Mouse (Mus musculus) monocyte, adult 5-6 weeks (primary cell): Measurements from ENCODE around the gene Npsr1. TPM values are rescaled to one million over a fixed set of nuclear protein-coding genes. Genes with fewer than 3 reads are reported as not detected.

Experiments used
- ATAC-seq: fragments of 153-309, 156-312 bp; replicated peaks from 2 replicates; pipeline ENCODE4 v1.8.0; 2017; ENCODE audit warnings: mild to moderate bottlenecking; ENCODE audit not compliant: low TSS enrichment, insufficient number of reproducible peaks, severe bottlenecking, poor library complexity, low FRiP score
- total RNA-seq: library from RNA; stranded (forward); fragments of 200-1000, 200-491, 200-594 nt; gene quantifications from 3 replicates; pipeline ENCODE4 v1.2.3, GENCODE M21; 2017

Npsr1 gene
- total RNA-seq, 1 experiment from 2014 or later: not detected

DNA sequence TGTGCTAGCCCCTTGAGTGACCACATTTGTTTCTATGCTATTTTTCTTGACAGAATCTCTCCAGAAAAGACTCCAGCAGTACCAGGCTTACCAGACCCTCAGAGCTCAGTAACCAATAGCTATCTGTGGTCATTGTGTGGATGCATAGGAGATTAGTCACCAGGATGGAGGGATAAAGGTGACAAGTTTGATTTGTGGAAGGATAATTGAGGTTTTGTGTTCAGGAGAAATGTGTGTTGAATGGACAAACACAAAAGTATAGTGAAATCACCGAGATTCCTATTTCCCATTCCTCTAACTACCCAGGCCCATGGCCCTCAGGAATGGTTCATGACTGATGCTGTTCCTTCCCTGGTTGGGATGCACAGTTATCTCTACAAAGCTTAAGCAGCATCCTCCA, 100.5 kb downstream of the Npsr1 start:
- no peak for ATAC-seq

DNA sequence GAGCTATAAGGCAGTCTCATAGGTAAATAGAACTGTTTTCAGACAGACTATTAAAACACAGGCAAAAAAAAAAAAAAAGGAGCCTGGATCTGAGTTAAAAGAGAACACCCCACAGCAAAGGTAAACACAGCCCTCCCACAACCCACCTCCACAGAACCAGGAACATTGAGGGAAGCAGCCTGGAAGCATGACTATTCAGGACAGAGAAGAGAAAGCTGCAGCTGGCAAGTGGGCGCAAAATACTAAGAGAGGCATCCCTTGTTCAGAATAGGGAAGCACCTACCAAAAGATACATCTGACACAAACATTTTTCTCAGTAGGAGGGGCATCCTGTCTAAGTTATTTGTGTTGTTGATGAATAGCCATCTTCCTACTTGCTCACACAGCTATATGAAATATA, 113.8 kb downstream of the Npsr1 start:
- ATAC-seq: no peak

DNA sequence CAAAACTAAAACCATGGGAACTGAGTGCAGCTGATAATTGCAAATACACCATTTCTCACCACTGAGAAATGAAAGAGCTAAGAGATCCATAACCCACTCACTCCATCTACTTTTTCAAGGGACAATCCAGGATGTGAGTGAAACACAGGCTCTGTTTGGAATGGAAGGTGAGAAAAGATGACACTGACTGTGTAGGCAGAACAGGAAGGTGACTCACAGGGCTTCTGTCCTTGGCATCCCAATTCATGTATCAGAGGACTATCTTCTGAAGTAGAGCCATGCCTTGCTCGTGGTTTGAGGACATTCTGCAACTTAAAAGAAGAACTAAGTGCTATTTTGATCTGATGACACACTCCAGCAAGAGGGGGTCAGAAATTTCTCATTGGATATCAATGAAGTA, 119.9 kb downstream of the Npsr1 start:
- ATAC-seq: no peak

DNA sequence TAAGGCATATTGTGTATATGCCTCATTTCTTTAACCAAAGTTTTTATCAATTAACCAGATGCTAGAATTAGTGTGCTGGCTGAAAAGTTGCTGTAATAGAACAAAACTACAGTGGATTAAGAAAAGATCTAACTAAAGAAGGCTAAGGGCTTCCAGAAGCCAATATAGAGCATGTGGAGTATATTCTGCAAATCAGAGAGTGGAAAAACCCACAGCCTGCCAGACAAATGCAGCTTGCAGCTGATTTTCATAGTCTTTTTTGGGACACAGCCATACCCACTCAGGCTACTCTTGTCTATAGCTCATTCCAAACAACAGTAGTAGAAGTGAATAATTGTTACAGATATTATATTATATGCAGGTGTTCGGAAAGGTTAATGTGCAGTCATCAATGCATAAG, 138.7 kb downstream of the Npsr1 start:
- no peak for ATAC-seq

DNA sequence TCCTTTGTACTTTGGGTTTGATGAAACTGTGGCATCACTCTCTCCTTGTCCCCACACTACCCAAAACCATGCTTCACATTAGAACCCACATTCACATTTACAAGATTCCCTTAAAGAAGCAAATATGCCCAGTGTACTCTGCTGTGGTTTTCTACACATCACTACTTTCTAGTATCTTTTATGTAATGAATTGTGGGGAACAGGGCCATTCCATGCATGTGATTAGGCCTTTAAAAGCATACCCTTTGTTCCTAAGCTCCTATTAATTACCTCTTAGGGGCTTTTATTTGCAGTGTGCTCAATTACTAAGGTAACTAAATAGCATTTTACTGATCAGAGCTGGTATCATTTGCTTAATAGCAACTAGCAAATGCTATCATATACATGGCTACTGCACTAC, 149.8 kb downstream of the Npsr1 start:
- no peak for ATAC-seq

DNA sequence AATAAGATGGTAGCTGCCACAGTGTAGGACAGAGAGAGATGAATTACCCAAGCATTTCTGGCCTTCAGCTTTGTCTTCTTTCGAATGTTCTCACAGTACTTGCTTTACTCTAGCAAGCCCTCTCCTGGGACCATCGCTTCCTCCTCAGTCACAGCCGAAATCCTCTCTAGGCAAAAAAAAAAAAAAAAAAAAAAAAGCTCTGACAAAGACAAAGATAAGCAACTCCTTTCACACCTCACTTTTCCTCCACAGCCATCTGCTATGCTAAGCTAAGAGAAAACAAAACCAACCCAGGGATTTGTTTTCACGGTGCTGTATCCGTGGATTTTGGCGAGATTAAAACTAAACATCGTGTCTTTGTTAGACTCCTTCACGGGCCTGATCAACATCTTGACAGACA, 156.4 kb downstream of the Npsr1 start:
- ATAC-seq: no peak

GRCm38 (mm10) chr9:24280498-24281287, 182.9 kb downstream of the Npsr1 start:
- no peak for ATAC-seq

GRCm38 (mm10) chr9:24282617-24283016, 184.8 kb downstream of the Npsr1 start:
- ATAC-seq: no peak

- ATAC-seq: no peak
These were observed 185.3 kb downstream of the Npsr1 start for GRCm38 (mm10) chr9:24283071-24283470.

- no peak for ATAC-seq
These were observed 185.7 kb downstream of the Npsr1 start for GRCm38 (mm10) chr9:24283536-24283935.

DNA sequence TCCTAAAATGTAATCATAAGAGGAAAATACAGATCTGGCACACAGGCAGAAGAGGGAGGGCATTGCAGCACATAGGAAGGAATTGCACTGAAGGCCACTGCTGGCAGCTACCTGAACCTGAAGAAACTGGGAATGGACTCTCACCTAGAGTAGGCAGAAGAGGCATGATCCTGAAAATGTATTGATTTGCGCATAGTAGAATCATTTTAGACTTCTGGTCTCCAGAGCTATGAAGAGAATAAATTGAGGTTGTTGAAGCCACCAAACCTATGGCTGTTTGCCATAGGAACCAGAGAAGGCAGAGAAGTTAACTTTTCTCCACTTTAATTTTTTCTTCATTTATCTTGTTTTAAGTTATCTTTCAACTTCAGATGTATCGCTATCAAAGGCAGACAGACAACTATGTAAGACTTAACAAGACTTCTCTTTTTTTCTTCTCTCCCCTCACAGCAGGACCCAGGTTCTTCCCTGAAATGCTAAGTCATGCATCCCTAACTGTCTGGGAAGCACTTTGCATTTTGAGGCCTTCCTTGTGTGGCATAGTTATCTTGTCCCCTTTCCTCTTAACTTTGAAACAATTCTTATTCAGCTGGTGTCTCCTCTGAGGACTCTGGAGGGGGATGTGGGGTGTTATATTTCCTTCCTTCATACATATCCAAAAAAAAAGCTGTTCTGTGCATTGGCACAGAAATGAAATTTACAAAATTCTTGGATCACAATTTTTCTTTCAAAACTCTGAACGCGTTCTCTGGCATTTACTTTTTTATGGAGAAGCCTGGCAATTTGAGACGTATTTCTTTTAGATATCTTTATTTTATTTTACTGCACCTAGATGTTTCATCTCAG, 186.7 kb downstream of the Npsr1 start:
- no peak for ATAC-seq

DNA sequence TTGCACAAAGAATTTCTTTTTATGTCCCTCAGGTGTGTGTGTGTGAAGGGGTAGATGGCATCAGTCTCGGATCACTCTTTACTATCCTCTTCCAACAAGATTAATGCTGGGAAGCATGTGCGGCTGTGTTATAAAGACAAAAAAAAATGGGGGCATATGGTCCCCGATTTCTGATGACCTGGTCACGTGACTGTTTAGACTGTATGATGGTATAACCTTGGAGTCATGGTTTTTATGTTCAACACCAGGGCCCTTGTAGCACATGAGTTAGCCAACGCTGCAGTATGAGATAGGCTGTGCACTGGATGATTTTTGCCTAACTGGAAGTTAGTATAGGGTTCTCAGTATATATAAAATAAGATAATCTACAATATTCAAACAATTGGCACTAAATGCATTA, 187.6 kb downstream of the Npsr1 start:
- no peak for ATAC-seq

DNA sequence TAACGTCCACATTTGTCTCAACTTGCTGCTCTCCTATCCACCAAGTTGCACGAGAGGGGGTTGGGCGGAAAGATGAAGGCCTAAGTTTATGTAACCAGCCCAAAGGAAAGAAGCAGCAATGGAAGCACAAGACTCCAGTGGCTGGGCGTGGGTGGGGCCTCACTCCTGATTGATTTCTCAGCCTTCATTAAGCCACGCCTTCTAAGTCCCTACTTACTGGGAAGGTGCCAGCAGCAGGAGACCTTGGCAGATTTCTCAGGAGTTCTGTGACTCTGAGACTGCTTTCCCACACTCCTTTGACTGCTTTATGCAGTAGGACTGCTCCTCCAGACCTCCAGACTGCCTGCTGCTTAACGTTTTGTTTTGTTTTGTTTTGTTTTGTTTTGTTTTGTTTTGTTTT, 193.6 kb downstream of the Npsr1 start:
- ATAC-seq: no peak

DNA sequence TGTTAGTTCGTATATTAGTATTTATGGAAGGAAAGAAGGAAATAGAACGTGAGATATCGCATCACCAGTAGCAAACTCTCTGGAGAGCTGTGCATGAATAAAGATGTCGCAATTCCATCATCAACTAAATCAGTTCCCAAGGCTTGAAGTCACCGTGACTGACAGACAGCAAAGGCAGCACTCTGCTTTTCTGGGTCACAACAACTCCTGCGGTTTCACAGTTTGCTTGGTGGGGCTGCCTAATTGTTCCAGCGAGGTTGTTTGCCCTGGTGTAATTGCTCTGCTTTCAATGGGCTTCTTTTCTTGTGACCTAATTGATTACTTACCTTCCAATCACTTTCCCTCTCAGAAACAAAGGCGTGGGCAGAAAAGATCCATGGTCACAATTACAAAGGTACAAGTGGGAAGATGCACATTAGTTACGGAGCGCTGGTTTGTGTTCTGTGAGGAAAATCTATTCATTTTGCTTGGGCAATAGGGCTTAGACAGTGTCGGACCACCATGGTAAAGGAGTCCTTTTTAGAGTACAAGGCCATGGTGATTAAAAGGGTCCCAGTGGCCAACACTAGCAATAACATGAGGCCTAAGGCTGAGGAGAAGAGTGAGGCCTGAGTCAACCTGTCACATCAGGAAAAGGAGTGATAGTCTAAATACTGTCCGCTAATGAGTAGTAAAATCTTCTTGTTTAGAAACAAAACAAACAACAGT, 195.6 kb downstream of the Npsr1 start:
- no peak for ATAC-seq

- ATAC-seq: no peak
These were observed 205.1 kb downstream of the Npsr1 start for GRCm38 (mm10) chr9:24302906-24303305.

DNA sequence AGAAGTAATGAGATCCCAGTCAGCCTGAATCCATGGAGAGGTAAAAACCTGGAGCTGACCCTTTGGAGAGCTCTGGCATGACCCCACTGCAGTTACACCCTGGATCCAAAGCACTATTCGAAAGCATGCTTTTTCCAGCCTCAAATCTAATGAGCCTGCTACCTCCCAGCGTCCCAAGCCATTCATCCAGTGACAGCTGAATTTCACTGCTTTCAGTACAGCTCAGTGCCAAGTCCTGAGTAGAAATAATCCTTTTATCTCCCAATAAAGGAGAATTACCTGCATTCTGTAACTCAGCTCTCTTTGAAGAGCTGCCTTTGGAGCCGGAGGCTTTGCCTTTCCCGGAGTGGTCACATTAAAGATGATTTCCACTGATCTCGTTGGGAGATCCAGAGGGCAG, 209.2 kb downstream of the Npsr1 start:
- ATAC-seq: no peak

DNA sequence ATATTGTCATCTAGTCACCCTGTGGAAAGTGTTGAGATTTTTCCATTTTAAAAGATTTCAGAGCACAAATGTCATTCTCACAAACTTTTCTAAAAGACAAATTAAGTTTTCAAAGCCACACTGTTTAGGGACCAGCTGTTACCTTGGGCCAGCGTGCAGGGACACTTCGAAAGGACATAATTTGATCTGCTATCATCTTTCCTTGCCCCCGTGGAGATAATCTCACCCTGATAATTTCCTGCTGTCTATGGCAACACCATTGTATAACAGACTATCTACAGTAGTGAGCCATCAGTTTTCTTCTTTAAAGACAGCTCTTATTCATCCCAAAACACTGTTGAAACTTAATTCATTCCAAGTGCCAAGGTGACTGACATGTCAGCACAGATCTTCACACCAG, 209.6 kb downstream of the Npsr1 start:
- no peak for ATAC-seq

DNA sequence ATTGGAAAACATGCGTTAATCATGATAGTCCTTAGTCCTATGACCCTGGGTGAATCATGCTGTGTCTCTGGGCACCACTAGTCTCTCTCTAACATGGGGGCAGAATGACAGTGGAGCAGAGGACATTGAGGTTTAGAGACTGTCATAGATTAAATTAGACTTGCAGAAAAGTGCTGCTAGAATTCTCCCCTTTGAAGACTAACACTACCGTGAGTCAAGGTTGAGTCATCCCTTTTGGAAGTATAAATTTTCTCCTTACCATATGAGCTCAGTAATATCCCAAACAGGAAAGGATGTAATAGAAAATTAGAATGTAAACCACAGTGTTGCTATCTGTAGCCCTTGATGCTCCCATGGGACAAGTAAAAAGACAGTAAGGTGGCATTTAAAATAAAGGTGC, 218.0 kb downstream of the Npsr1 start:
- no peak for ATAC-seq

DNA sequence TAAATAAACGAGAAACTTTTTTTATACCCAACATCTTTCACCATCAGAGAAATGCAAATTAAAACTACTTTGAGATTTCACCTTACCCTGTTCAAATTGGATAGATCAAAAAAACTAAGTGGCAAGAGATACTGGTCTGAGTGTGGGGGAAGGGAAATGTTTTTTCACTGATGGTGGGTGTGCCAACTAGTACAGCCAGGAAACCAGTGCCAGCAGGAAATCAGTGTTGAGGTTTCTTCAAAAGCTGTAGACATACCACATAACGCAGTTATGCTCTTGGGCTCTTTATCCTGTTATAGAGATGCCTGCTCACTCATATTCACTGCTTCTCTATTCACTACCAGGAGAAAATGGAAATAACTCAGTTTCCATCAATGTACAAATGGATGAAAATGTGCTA, 233.9 kb downstream of the Npsr1 start:
- ATAC-seq: no peak

- ATAC-seq: no peak
These were observed 243.5 kb downstream of the Npsr1 start for GRCm38 (mm10) chr9:24341321-24341720.
